Mouse (Mus musculus): ENCODE data around the gene Id2.

DNA sequence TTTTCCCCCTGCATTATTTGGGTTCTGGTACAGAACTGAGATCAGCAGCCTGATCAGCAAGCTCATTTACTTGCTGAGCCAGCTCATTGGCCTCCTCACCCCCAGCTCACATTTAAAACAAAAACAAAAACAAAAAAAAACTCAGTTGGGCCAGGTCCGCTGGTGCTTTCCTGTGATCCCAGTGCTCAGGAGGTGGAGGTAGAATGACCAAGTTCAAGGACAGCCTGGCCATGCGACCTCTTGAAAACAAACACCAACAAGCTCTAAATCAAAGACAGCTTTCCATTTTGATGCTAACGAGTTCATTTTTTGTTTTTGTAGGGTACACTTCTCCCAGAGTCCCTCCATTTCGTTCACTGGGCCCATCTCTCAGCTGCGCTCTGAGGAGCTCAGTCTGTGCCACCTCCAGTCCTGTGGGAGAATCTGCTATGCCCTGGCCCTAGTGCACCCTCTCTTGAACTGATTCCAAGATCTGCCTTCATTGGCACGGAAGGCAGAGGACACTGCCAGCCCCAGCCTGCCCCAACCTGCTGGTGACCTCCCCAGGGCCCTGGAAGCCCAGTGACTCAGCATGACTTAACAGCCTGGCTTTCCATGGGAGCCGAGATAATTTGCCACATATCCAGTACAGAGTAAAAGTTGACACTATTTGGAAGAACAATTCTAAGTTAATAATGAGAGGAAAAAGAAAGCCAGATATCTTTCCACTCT, 13.2 kb upstream of the Id2 start:
- TF ChIP-seq CTCF (IDR thresholded peaks at IDR 0.05; ENCODE audit: extremely low read depth, insufficient read depth, insufficient read length, insufficient replicate concordance) (no peak), POLR2A (IDR thresholded peaks at IDR 0.05; ENCODE audit: low read depth, low read length) (no peak)
